Mouse (Mus musculus): ENCODE measurements around the gene Reln.
A peak's percentile ranks its signal among the peaks of the same experiment; 100 is the strongest.

The Reln gene

GRCm38 (mm10) chr5:21934173-21934698, 410.3 kb downstream of the Reln start:
- DNase-seq (ENCODE audit: low read depth, low spot score), result no peak

- peak; percentile 29 for DNase-seq (ENCODE audit: low read depth, low spot score)
Measured at GRCm38 (mm10) chr5:21933340-21934075, 411.0 kb downstream of the Reln start.

DNA sequence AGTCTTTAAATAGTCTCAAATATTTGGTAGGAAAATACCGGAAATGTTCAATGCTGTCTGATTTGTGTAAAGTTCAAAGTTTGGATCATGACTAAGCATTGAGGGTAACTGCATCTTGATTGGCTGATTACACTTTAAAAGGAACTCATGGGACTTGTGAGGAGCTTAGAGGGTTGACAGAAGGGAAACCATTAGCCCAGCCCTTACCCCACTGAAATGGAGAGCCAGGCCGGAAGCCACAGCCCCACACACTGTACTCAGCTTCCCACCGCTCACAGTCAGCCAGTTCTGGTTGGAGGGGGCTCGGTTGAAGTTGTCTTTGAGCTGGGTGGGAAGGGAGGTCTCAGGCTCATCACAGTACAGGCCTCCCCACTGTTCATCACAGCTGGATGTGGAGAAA, 413.4 kb downstream of the Reln start:
- no peak for DNase-seq (ENCODE audit: low read depth, low spot score)

DNA sequence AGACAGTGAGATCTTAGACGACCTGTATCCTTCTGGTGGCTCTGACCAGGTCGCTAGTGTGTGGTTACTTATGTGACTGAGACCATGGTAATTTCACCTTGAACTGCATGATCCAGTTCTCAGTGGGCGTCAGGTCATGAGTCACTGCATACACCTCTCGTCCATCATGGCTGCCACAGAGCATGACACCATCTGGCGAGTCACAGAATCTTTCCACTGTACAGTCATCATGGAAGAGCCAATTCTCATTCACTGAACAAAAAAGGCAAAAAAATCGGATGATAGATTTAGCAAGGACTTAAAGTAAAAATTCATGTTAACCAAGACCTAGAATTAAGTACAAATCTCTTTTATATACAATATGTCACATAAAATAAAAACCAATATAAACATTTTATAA, 424.2 kb downstream of the Reln start:
- no peak for DNase-seq (ENCODE audit: low read depth, low spot score)

- no peak for DNase-seq (ENCODE audit: low read depth, low spot score)
Measured at GRCm38 (mm10) chr5:21919281-21919780, 425.2 kb downstream of the Reln start.

DNA sequence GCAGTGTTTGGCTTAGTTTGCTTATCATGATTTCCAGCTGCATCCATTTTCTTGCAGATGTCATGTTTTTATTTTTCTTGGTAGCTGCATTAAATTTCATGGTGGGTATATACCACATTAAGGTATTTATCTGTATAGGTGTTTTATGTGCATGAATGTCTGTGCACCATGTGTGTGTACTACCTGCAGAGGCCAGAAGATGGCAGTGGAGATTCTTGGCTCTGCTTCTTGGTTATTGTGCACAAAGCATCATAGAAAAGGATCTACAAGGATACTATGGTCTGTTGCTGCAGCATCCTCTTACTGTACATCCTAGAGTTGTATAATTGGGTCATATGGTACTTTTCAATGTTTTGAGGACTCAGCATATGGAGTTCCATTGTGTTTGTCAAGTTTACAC, 428.5 kb downstream of the Reln start:
- no peak for DNase-seq (ENCODE audit: low read depth, low spot score)

GRCm38 (mm10) chr5:21914776-21915175, 429.7 kb downstream of the Reln start:
- DNase-seq (ENCODE audit: low read depth, low spot score), result no peak

- DNase-seq (ENCODE audit: low read depth, low spot score), result no peak
Measured at GRCm38 (mm10) chr5:21912835-21913530, 431.5 kb downstream of the Reln start.

- DNase-seq (ENCODE audit: low read depth, low spot score), result no peak
Measured at GRCm38 (mm10) chr5:21910726-21911125, 433.8 kb downstream of the Reln start.

DNA sequence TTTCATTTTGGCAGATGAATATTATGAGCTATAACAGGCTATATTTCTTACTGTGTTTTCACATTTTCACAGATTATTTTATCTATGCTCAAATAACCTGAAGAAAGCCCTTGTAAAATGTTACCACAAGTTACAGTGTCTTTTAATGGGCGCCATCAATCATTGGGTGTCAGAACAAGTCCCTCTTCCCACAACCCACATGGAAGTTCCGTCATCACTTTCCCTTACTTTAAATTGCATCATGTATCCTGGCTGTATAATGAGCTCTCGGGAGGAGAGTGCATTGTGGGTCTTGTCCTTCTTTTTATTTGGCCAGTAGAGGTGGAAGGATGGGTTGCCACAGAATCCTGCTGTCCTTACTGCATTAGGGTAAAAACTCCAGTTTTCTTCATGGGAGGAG, 434.8 kb downstream of the Reln start:
- DNase-seq (ENCODE audit: low read depth, low spot score), result no peak

DNA sequence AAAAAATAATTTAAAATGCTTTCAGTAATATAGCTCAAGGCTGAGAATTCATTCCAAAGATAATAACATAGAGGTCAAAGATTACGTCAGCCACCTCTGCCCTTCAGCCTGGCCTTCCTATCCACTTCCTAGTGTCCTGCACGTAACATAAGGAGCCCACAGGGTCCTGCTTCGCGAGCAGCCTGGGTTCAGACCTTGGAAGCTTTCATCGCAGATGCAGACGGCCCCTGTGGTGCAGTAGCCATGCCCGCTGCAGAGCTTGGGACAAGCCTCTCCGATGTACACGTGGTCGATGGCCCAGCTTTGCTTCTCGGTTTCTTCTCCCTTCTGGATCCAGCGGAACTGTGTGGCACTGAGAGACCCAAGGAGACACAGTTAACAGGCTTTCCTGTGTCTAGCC, 443.1 kb downstream of the Reln start:
- DNase-seq (ENCODE audit: low read depth, low spot score), result no peak

DNA sequence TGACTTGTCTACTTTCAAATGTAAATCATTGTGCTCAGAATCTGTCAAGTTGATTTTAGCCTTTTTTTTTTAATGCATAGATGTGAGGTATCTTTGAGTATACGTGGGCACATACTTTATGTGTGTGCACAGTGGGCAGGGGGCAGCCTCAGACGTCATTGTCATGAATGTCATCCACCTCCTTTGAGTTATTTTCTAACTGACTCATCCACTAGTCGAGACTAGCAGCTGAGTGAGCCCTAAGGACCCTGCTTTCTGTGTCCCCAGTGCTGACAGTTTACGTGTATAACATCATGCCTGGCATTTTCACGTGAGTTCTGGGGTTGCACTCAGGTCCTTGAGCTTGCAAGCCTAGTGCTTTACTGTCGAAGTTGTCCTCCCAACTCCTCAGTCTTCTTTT, 443.6 kb downstream of the Reln start:
- DNase-seq (ENCODE audit: low read depth, low spot score), result no peak

DNA sequence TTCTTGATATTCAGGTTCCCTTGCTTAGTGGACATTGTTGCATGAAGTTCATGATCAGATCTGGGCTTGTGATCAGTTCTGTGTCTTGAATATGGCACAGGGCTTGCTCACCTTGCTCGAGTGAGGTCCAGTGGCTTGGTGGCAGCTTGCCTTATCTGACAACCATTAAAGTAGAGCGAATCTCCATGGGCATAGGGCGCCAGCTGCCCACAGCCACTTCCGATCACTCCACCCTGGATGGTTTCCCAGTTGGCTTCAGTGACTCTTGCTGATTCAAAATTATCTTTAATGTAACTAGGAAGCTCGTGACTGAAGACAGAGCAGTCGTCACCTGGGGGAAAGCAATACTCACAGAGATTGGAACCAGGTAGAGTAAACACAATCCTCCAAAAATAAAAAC, 445.6 kb downstream of the Reln start:
- DNase-seq (ENCODE audit: low read depth, low spot score), result no peak

GRCm38 (mm10) chr5:21896586-21896985, 447.9 kb downstream of the Reln start:
- no peak for DNase-seq (ENCODE audit: low read depth, low spot score)

GRCm38 (mm10) chr5:21894168-21894567, 450.3 kb downstream of the Reln start:
- DNase-seq (ENCODE audit: low read depth, low spot score), result no peak

- no peak for DNase-seq (ENCODE audit: low read depth, low spot score)
Measured at GRCm38 (mm10) chr5:21866750-21867149, 477.8 kb downstream of the Reln start.

- DNase-seq (ENCODE audit: low read depth, low spot score), result no peak
Measured at GRCm38 (mm10) chr5:21866311-21866712, 478.2 kb downstream of the Reln start.

DNA sequence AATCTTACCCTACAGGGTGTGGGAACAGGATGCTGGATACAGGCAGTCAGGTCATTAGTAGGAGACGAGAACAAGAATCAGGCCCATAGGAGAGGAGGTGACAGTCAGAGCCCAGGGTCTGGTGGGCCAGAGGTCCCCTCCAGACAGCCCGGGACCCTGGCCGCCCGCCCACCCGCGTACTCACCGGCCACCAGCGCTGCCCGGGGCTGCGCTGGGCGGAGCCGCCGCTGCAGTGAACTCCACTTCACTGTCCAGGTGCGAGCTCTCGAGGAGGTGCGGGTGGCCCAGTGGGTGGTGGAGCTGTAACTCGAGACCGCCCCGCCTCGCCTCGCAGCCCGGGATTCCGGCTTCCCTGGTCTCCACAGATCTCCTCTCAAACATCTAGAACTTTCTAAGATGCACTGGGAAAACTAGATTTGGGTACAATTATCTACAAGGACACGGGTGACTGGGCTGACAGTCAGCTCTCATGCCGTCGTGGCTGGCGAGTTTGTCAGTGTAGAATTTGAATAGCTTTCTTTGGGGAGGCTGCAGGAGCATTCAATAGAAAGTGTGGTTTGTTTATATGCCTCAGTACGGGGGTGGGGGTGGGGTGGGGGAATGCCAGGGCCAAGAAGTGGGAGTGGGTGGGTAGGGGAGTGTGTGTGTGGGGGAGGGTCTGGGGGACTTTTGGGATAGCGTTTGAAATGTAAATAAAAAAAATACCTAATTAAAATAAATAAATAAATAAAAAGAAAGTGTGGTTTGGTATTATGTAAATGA, 479.0 kb downstream of the Reln start, which contains the start of gene Slc26a5:
Slc26a5 (minus strand) TSS at position 259 of the 762 bp plus-strand sequence.
- DNase-seq (ENCODE audit: low read depth, low spot score), result no peak

GRCm38 (mm10) chr5:21858653-21859052, 485.8 kb downstream of the Reln start:
- no peak for DNase-seq (ENCODE audit: low read depth, low spot score)

DNA sequence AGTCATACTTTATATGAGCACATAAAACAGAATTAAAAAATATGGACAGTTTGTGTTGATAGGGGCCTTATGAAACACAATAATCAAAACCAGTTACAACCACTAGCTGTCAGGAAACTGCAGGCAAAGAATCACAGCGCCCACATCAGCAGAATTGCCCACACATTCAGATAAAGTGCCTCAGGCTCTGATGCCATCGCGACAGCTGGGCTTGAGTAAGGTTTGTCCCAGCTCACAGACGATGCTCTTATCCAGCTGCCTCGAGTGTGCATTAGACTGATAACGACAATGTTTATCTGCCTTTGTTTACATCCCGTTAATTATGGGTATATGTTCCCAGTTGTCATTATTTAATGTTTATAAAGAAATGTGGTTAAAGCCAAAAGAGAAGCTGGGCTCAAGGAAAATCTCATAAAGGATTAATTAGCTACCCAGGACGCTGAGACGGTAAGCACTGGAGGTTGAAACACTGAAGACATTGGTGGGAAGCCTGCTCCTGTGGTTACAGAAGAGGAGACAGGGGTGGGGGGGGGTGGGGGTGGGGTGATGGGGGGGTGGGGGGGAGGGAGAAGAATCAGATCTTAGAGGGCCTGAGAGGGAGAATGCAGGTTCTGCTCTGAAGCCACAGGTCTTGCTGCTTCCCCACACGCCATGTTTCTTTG, 492.7 kb downstream of the Reln start:
- DNase-seq (ENCODE audit: low read depth, low spot score), result peak; percentile 13

- no peak for DNase-seq (ENCODE audit: low read depth, low spot score)
Measured at GRCm38 (mm10) chr5:21847438-21847837, 497.1 kb downstream of the Reln start.
